Mouse (Mus musculus): Measurements from ENCODE around the gene Rap1gap2. TPM values are rescaled to one million over a fixed set of nuclear protein-coding genes. Genes with fewer than 3 reads are reported as not detected.
A peak's percentile ranks its signal among the peaks of the same experiment; 100 is the strongest.

Gene Rap1gap2
- 3.4 and 9.9 TPM in 2 replicates for polyA plus RNA-seq (2011; ENCODE audit: insufficient read depth, insufficient read length, low replicate concordance, missing spikeins)

DNA sequence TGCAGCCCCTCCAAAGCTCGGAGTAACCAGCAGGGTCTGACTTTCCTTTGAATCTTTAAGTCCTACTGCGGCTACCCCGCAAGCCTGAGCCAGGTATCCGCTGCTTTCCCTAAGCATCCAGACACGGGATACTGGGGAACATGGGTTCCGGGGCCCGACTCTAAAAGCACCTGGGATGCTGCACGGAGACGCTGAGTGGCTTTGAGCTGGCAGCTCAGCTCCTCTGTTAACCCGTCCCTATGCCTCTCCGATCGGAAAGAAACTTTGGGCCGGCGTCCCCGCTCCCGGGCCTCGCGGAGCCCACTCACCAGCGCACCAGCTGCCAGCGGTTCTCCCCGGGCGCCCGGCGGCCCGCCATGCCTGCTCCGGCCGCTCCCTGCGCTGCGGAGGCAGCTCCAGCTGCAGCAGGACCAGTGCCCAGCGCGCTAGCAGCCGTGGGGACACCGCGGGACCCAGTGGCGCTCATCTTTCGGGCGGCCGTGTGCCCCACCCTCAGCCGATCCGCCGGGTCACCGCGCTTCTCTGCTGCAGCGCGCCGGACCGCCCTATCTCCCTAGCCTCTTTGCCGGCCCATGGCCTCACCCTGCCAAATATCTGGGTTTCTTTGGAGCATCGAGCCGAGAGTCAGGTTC lies at the start of gene Rap1gap2:
Gene Rap1gap2, minus strand, starts transcription at position 371 of the 632 bp plus-strand sequence.
- Histone ChIP-seq H3K27ac (ENCODE audit: control insufficient read depth, insufficient read depth, low read depth, low read length, poor library complexity) (no peak within 1 kb of the TSS; the same call in 1 of the 2 replicates), H3K4me1 (ENCODE audit: control insufficient read depth, insufficient read depth, low read length) (no peaks in the 10 kb centered on the region; the same call in 1 of the 2 replicates), H3K4me3 (replicated peaks; ENCODE audit: control insufficient read depth, low read depth, low read length) (no peak within 1 kb of the TSS)
- 3% methylated on average over 50 of the region's 50 CpGs for WGBS
- TF ChIP-seq CTCF (IDR thresholded peaks at IDR 0.05; ENCODE audit: control insufficient read depth, insufficient read depth, low read length) (no peak), POLR2A (IDR thresholded peaks at IDR 0.05; ENCODE audit: borderline replicate concordance, control insufficient read depth, low read depth, low read length) (no peak)

DNA sequence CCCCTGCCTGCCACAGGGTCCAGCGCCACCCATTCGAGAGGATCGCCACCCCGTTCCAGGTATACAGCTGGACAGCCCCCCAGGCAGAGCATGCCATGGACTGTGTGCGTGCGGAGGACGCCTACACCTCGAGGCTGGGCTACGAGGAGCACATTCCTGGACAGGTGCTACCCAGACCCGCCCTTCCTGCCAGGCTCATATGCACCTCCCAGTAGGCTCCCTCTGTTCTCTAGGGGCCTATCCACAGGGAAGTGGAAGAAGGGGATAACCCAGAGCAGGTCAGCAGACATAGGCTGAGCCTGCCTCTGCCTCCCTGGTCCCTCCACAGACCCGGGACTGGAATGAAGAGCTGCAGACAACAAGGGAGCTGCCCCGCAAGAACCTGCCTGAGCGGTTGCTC lies 49.6 kb upstream of the Rap1gap2 start:
- TF ChIP-seq CTCF (IDR thresholded peaks at IDR 0.05; ENCODE audit: control insufficient read depth, insufficient read depth, low read length) (no peak), POLR2A (IDR thresholded peaks at IDR 0.05; ENCODE audit: borderline replicate concordance, control insufficient read depth, low read depth, low read length) (no peak)
- 88% methylated on average over 13 of the region's 13 CpGs for WGBS
- no peaks in the 10 kb centered on the region for H3K4me1 ChIP-seq (ENCODE audit: control insufficient read depth, insufficient read depth, low read length)

DNA sequence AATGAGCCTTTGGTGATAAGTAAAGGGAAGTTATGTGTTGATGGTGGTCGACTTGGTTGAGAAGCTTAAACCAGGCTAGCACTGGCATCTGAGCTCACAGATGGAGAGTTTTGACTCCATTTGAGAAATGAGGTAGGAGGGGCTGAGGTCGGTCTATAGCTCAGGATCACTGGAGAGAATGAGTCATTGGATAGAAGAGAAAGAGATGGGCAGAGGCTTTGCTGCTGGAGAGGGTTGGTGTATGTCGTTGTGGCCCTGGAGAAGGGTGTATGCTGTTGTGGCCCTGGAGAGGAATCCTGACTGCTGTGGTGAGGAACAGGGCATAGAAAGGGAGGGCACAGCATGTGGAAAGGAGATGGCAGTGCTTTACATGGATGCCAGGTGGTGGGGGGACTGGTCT lies 45.2 kb upstream of the Rap1gap2 start:
- no peak overlapping the region for H3K4me3 ChIP-seq (replicated peaks; ENCODE audit: control insufficient read depth, low read depth, low read length)
- H3K27ac ChIP-seq (ENCODE audit: control insufficient read depth, insufficient read depth, low read depth, low read length, poor library complexity) = no peak overlapping the region
- no peak for TF ChIP-seq POLR2A (IDR thresholded peaks at IDR 0.05; ENCODE audit: borderline replicate concordance, control insufficient read depth, low read depth, low read length)
- no peak for TF ChIP-seq CTCF (IDR thresholded peaks at IDR 0.05; ENCODE audit: control insufficient read depth, insufficient read depth, low read length)
- WGBS = 65% methylated on average over 3 of the region's 3 CpGs
- no peaks in the 10 kb centered on the region for H3K4me1 ChIP-seq (ENCODE audit: control insufficient read depth, insufficient read depth, low read length)

More for the DNA sequence above, 49.6 kb upstream of the Rap1gap2 start:
- Histone ChIP-seq H3K4me3 (replicated peaks; ENCODE audit: control insufficient read depth, low read depth, low read length) (no peak overlapping the region), H3K27ac (ENCODE audit: control insufficient read depth, insufficient read depth, low read depth, low read length, poor library complexity) (no peak overlapping the region)

DNA sequence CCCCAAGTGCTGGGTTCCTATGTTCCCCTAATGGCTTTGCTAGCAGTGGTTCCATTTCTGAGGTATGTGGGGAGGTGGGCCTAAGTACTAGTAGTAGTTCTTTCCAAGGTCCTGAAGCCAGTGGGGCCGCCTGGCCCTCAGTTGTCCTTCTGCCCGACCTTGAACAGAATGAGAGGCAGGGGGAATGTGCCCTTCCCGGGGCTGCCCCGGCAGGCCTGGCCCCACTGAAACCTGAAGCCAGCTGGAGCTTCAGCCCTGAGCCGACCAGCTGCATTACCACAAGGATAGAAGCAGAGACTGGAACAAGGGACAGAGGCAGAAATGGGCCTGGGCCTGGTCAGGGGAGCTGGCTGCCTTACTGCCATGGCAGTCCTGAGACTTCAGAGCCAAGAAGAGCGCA lies 42.7 kb upstream of the Rap1gap2 start:
- TF ChIP-seq CTCF (IDR thresholded peaks at IDR 0.05; ENCODE audit: control insufficient read depth, insufficient read depth, low read length) (no peak), POLR2A (IDR thresholded peaks at IDR 0.05; ENCODE audit: borderline replicate concordance, control insufficient read depth, low read depth, low read length) (no peak)
- H3K4me3 ChIP-seq (replicated peaks; ENCODE audit: control insufficient read depth, low read depth, low read length) = no peak overlapping the region
- H3K27ac ChIP-seq (ENCODE audit: control insufficient read depth, insufficient read depth, low read depth, low read length, poor library complexity) = no peak overlapping the region
- peaks cover 1% of the 10 kb centered on the region for H3K4me1 ChIP-seq (ENCODE audit: control insufficient read depth, insufficient read depth, low read length)
- WGBS = 85% methylated on average over 6 of the region's 6 CpGs

DNA sequence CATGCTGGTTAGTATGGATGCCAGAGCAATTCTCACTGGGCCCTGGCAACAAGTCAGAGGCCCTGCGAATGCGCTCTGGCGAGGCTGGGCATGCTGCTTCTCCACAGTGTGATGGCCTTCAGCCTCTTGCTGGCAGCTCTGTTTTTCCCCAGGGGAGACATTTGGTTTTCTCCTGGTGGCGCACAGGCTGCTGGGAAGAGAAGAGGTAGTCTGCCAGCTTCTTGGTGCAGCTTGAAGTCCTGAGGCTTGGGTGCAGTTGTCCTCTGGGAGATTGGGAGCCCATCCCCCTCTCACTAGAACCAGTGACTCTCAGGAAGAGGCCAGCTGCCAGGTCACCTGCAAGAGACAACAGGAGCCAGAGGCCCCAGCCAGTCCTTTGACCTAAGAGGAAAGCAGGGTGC lies 42.1 kb upstream of the Rap1gap2 start:
- TF ChIP-seq CTCF (IDR thresholded peaks at IDR 0.05; ENCODE audit: control insufficient read depth, insufficient read depth, low read length) = no peak
- no peak for TF ChIP-seq POLR2A (IDR thresholded peaks at IDR 0.05; ENCODE audit: borderline replicate concordance, control insufficient read depth, low read depth, low read length)
- WGBS = 69% methylated on average over 4 of the region's 4 CpGs
- H3K4me1 ChIP-seq (ENCODE audit: control insufficient read depth, insufficient read depth, low read length) = peaks cover 1% of the 10 kb centered on the region
- no peak overlapping the region for H3K4me3 ChIP-seq (replicated peaks; ENCODE audit: control insufficient read depth, low read depth, low read length)
- no peak overlapping the region for H3K27ac ChIP-seq (ENCODE audit: control insufficient read depth, insufficient read depth, low read depth, low read length, poor library complexity)

DNA sequence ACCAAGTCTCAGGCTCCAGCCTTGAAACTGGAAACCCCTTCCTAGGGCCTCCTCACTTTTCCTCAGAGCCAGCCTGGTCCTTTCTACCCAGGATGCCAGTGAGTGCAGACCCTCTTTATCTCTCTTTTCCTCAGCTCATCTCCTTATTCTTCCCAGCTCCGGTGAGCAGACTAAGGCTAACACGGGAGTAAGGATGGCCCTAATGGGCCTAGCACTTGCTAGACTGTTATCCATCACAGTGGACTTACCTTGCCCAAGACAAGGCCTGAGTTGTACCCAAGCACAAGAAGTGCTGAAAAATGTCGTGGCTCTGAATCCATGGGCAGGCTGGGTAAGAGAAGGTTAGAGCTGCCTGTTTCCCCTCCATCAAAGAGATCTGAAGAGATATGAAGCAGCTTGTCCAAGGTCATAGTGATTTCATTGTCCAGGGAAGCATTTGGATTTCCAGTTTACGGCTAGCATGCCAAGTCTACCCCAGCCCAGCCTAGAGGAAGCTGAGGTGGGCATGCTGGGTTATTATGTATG lies 39.9 kb upstream of the Rap1gap2 start:
- TF ChIP-seq CTCF (IDR thresholded peaks at IDR 0.05; ENCODE audit: control insufficient read depth, insufficient read depth, low read length) (no peak), POLR2A (IDR thresholded peaks at IDR 0.05; ENCODE audit: borderline replicate concordance, control insufficient read depth, low read depth, low read length) (no peak)
- H3K4me3 ChIP-seq (replicated peaks; ENCODE audit: control insufficient read depth, low read depth, low read length) = no peak overlapping the region
- peaks cover 1% of the 10 kb centered on the region for H3K4me1 ChIP-seq (ENCODE audit: control insufficient read depth, insufficient read depth, low read length)
- H3K27ac ChIP-seq (ENCODE audit: control insufficient read depth, insufficient read depth, low read depth, low read length, poor library complexity) = no peak overlapping the region
- 60% methylated on average over 4 of the region's 4 CpGs for WGBS

DNA sequence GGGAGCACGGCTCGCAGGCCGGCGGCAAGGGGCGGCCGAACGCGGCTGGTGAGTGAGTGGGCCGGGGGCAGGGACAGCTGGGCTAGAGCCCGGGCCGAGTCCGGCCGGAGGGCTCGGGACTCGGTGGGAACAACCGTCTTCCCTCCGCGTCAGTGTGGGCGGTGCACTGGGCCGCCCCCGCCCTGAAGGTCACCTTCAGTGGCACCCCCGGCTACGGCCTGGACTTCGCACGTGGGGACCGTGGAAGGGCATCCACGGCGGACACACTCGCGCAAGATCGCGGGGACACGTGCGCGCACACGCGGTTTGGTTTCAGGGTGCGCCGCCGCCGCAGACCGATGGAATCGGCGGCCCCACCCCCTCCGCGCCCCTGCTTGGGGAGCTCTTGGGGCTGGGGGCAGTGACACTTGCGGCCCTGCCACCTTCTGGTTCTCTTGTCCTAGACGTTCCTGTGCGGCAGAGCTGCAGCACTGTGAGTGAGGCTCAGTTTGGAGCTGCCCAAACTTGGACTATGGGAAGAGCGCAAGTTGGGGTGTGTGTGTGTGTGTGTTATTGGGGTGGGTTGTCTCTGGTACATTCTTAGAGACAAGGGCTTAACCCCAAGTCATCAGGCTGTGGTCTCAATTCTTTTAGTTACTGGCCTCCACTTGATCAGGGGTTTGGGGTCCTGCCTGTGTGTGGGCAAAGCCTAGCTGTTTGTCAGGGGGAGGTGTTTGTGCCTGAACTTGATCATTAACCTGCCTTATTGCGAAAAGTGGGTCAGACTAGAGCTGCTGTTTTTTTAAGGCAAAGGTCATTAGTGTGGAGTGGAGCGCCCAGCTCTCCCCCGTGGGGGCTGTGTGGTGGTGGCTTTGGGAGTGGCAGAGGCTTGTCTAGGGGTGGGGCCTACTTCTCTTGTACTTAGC lies 39.2 kb upstream of the Rap1gap2 start:
- TF ChIP-seq POLR2A (IDR thresholded peaks at IDR 0.05; ENCODE audit: borderline replicate concordance, control insufficient read depth, low read depth, low read length) = 0 out of 2 replicates have a peak, but pooled peaks have one; percentile 11
- TF ChIP-seq CTCF (IDR thresholded peaks at IDR 0.05; ENCODE audit: control insufficient read depth, insufficient read depth, low read length) = no peak
- H3K27ac ChIP-seq (ENCODE audit: control insufficient read depth, insufficient read depth, low read depth, low read length, poor library complexity) = peak overlapping the region; percentile 66; the same call in 1 of the 2 replicates
- H3K4me3 ChIP-seq (replicated peaks; ENCODE audit: control insufficient read depth, low read depth, low read length) = peak overlapping the region; percentile 82
- H3K4me1 ChIP-seq (ENCODE audit: control insufficient read depth, insufficient read depth, low read length) = peaks cover 1% of the 10 kb centered on the region
- 1% methylated on average over 53 of the region's 53 CpGs for WGBS
